Mouse (Mus musculus): ENCODE data around the gene Cchcr1. TPM values are rescaled to one million over a fixed set of nuclear protein-coding genes. Genes with fewer than 3 reads are reported as not detected.
"Not testable (repeated sequence)": the region's sequence is repeated elsewhere in the genome, so short reads cannot be mapped to it uniquely, and the experiment has no call there.

Cchcr1 gene
- 10 to 100 TPM; 12.0 to 18.7 (median 13.8) TPM for total RNA-seq (2022)

GRCm38 (mm10) chr17:35516652-35517500, at the start of gene Cchcr1, which contains the start of gene Tcf19:
Gene Cchcr1, plus strand, starts transcription at chr17:35517100.
Gene Tcf19, minus strand, starts transcription at chr17:35516824.
- DNase-seq (ENCODE audit: low spot score in 2 of 2) = peak; percentile 81 to 95

GRCm38 (mm10) chr17:35468936-35469335, 48.0 kb upstream of the Cchcr1 start:
- DNase-seq (ENCODE audit: low spot score in 2 of 2) = not testable (repeated sequence)

GRCm38 (mm10) chr17:35469842-35470751, 46.8 kb upstream of the Cchcr1 start, which contains the start of gene H2-Q10:
Gene H2-Q10, plus strand, starts transcription at chr17:35470089.
- DNase-seq (ENCODE audit: low spot score in 2 of 2) = no peak

GRCm38 (mm10) chr17:35484066-35484465, 32.8 kb upstream of the Cchcr1 start:
- peak in 1 of 2 experiments; percentile 34 for DNase-seq (ENCODE audit: low spot score in 2 of 2)

- DNase-seq (ENCODE audit: low spot score in 2 of 2) = no peak
These were observed 31.2 kb upstream of the Cchcr1 start for GRCm38 (mm10) chr17:35485702-35486101.

GRCm38 (mm10) chr17:35486726-35487125, 30.2 kb upstream of the Cchcr1 start:
- DNase-seq (ENCODE audit: low spot score in 2 of 2) = no peak

DNA sequence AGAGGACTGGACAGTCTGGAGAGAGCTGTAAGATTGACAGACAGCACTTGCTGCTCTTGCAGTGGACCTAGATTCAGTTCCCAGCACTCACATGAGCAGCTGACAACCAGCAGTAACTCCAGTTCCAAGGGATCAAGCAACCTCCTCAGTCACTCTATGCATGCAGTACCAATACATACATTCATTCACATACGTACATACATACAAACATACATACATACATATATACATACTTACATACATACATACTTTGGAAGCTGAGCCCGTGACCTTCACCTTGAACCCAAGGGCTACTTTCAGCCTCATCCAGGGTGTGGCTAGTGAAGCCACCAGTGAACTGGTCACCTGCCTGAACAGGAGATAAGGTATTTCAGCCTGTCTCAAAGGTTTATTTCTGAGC, 28.9 kb upstream of the Cchcr1 start:
- DNase-seq (ENCODE audit: low spot score in 2 of 2) = no peak

GRCm38 (mm10) chr17:35490320-35490719, 26.6 kb upstream of the Cchcr1 start:
- DNase-seq (ENCODE audit: low spot score in 2 of 2) = no peak

DNA sequence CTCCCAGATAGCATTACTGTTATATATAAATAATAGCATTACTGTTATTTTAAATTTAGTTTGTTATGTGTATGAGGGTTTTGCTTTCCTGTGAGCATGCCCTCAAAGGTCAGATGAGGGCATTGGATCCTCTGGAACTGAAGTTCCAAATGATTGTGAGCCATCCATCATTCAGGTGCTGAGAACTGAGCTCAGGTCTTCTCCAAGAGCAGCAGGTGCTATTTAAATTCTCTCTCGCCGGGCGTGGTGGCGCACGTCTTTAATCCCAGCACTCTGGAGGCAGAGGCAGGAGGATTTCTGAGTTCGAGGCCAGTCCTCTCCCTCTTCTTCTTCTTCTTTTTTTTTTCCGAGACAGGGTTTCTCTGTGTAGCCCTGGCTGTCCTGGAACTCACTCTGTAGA, 19.8 kb upstream of the Cchcr1 start:
- no peak for DNase-seq (ENCODE audit: low spot score in 2 of 2)

- no peak for DNase-seq (ENCODE audit: low spot score in 2 of 2)
These were observed 14.7 kb upstream of the Cchcr1 start for GRCm38 (mm10) chr17:35502226-35502625.

DNA sequence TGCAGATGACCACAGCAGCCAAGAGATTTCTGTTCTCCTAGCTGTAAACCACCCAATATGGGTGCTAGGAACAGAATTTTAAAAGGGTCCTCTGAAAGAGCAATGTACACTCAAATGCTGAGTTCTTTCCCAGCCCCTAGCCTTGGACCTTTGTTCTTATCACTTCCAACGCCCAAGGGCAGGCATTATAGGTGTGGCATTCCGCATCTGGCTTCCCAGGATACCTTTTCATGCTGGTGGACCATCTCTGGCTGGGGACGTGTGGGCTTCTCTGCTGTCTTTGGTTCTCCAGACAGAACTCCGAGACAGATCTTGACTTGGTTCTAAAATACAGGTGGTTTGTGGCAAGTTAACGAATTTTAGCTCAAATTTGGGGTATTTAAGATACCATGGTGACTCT, 14.1 kb upstream of the Cchcr1 start:
- DNase-seq (ENCODE audit: low spot score in 2 of 2) = no peak

- DNase-seq (ENCODE audit: low spot score in 2 of 2) = no peak
These were observed 13.1 kb upstream of the Cchcr1 start for GRCm38 (mm10) chr17:35503849-35504248.

GRCm38 (mm10) chr17:35504628-35505481, 12.0 kb upstream of the Cchcr1 start:
- DNase-seq (ENCODE audit: low spot score in 2 of 2) = no peak

GRCm38 (mm10) chr17:35505776-35506175, 11.1 kb upstream of the Cchcr1 start, which contains the start of gene Pou5f1:
Gene Pou5f1, plus strand, starts transcription at chr17:35506018.
- DNase-seq (ENCODE audit: low spot score in 2 of 2) = no peak

GRCm38 (mm10) chr17:35506881-35507280, 10.0 kb upstream of the Cchcr1 start:
- no peak for DNase-seq (ENCODE audit: low spot score in 2 of 2)

- no peak for DNase-seq (ENCODE audit: low spot score in 2 of 2)
These were observed 9.2 kb upstream of the Cchcr1 start for GRCm38 (mm10) chr17:35507556-35508260.

DNA sequence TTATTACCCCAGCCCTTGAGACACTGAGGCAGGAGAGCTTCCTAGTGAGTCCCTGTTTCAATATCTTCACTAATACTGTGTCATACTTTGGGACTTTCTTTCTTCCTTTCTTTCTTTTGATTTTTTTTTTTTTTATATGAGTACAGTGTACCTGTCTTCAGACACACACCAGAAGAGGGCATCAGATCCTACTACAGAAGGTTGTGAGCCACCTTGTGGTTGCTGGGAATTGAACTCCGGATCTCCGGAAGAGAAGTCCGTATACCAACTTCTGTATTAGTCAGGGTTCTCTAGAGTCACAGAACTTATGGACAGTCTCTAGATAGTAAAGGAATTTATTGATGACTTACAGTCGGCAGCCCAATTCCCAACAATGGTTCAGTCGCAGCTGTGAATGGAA, 8.6 kb upstream of the Cchcr1 start:
- DNase-seq (ENCODE audit: low spot score in 2 of 2) = not testable (repeated sequence)

- no peak for DNase-seq (ENCODE audit: low spot score in 2 of 2)
These were observed 7.6 kb upstream of the Cchcr1 start for GRCm38 (mm10) chr17:35509284-35509683.

DNA sequence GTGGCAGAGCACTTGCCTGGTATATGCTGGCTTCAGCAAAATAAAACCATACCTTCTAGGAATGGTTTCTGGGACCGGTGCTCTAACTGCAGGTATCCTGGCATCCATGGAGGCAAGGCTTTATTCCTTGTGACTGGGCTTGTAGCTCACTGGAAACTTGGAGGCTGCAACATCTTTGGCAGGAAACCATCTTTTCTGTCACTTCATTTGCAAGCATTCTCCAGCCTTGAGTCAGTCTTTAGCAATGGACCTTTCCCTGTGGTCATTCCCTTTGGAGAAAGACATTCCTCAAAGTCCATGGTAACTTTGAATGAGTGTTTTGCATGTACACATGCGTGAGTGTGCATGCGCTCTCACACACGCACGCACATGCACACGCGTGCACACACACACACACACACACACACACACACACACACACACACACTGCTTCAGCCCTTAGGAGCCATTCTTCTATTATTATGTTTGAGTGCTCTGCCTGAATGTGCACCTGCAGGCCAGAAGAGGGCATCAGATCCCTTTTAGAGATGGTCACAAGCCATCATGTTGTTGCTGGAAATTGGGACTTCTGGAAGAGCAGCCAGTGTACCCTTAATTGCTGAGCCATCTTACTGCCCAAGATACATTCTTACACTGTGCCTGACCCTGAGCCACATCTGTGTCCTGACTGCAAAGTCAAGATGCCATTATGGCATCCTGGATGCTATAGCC, 3.8 kb upstream of the Cchcr1 start:
- DNase-seq (ENCODE audit: low spot score in 2 of 2) = no peak

DNA sequence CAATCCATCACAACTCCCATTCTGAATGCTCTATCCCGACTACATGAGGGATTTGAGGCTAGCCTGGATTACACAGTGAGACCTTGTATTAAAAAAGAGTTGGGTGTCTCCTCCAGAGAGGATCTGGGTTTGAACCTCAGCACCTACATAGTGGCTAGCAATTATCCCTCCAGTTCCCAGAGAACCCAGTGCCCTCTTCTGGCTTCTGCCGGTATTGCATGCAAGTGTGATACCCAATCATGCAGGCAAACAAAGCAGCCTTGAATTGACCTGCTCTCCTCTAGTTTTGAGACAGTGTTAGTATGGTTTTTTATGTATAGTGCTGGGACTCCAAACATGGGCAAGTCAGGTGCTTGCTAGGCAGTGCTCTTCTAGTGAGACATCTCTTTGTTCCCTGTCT, 3.0 kb upstream of the Cchcr1 start:
- DNase-seq (ENCODE audit: low spot score in 2 of 2) = peak in 1 of 2 experiments; percentile 50
